Mouse (Mus musculus): ENCODE measurements around the gene St6gal1. TPM values are rescaled to one million over a fixed set of nuclear protein-coding genes. Genes with fewer than 3 reads are reported as not detected.
A peak's percentile ranks its signal among the peaks of the same experiment; 100 is the strongest.

St6gal1 gene
- polyA plus RNA-seq, 1 experiment from 2014 or later: 15.1 TPM

- 93% methylated on average over 3 of the region's 3 CpGs for WGBS
- ATAC-seq: no peak
- H3K4me2 ChIP-seq (ENCODE audit: low read depth, low read length): no peak overlapping the region
- H3K36me3 ChIP-seq (ENCODE audit: control insufficient read depth, insufficient read depth, low read length): no peaks in the 10 kb centered on the region
- no peaks in the 10 kb centered on the region for H3K9me3 ChIP-seq (ENCODE audit: control insufficient read depth, low read length)
- no peak overlapping the region for H3K4me3 ChIP-seq (ENCODE audit: low read length)
- no peak overlapping the region for H3K9ac ChIP-seq (ENCODE audit: low read depth, low read length)
- peaks cover under 1% of the 10 kb centered on the region; the same call in 1 of the 2 replicates for H3K4me1 ChIP-seq (ENCODE audit: control insufficient read depth, insufficient read depth, low read length)
- H3K27ac ChIP-seq (ENCODE audit: low read length): no peak overlapping the region
- H3K27me3 ChIP-seq (replicated peaks; ENCODE audit: control insufficient read depth, insufficient read depth, low read length): no peaks in the 10 kb centered on the region
Observed at GRCm38 (mm10) chr16:23296721-23297120, 72.2 kb downstream of the St6gal1 start.

GRCm38 (mm10) chr16:23298441-23298840 lies 73.9 kb downstream of the St6gal1 start:
- Histone ChIP-seq H3K27ac (ENCODE audit: low read length) (no peak overlapping the region), H3K9ac (ENCODE audit: low read depth, low read length) (no peak overlapping the region), H3K36me3 (ENCODE audit: control insufficient read depth, insufficient read depth, low read length) (no peaks in the 10 kb centered on the region), H3K4me1 (ENCODE audit: control insufficient read depth, insufficient read depth, low read length) (no peaks in the 10 kb centered on the region), H3K9me3 (ENCODE audit: control insufficient read depth, low read length) (no peaks in the 10 kb centered on the region), H3K4me3 (ENCODE audit: low read length) (no peak overlapping the region), H3K4me2 (ENCODE audit: low read depth, low read length) (no peak overlapping the region), H3K27me3 (replicated peaks; ENCODE audit: control insufficient read depth, insufficient read depth, low read length) (no peaks in the 10 kb centered on the region)
- 91% methylated on average over 3 of the region's 3 CpGs for WGBS
- no peak for ATAC-seq

GRCm38 (mm10) chr16:23298911-23299310 lies 74.4 kb downstream of the St6gal1 start:
- WGBS: 98% methylated on average over 3 of the region's 3 CpGs
- Histone ChIP-seq H3K36me3 (ENCODE audit: control insufficient read depth, insufficient read depth, low read length) (no peaks in the 10 kb centered on the region), H3K27ac (ENCODE audit: low read length) (no peak overlapping the region), H3K4me2 (ENCODE audit: low read depth, low read length) (no peak overlapping the region), H3K4me3 (ENCODE audit: low read length) (no peak overlapping the region), H3K4me1 (ENCODE audit: control insufficient read depth, insufficient read depth, low read length) (no peaks in the 10 kb centered on the region), H3K27me3 (replicated peaks; ENCODE audit: control insufficient read depth, insufficient read depth, low read length) (no peaks in the 10 kb centered on the region), H3K9ac (ENCODE audit: low read depth, low read length) (no peak overlapping the region), H3K9me3 (ENCODE audit: control insufficient read depth, low read length) (no peaks in the 10 kb centered on the region)
- ATAC-seq: no peak

GRCm38 (mm10) chr16:23299904-23300740 lies 75.6 kb downstream of the St6gal1 start:
- no peak for ATAC-seq
- no peak overlapping the region for H3K27ac ChIP-seq (ENCODE audit: low read length)
- no peaks in the 10 kb centered on the region for H3K27me3 ChIP-seq (replicated peaks; ENCODE audit: control insufficient read depth, insufficient read depth, low read length)
- no peaks in the 10 kb centered on the region for H3K9me3 ChIP-seq (ENCODE audit: control insufficient read depth, low read length)
- no peaks in the 10 kb centered on the region for H3K36me3 ChIP-seq (ENCODE audit: control insufficient read depth, insufficient read depth, low read length)
- H3K4me3 ChIP-seq (ENCODE audit: low read length): no peak overlapping the region
- H3K9ac ChIP-seq (ENCODE audit: low read depth, low read length): no peak overlapping the region
- H3K4me1 ChIP-seq (ENCODE audit: control insufficient read depth, insufficient read depth, low read length): no peaks in the 10 kb centered on the region
- no peak overlapping the region for H3K4me2 ChIP-seq (ENCODE audit: low read depth, low read length)
- 66% methylated on average over 7 of the region's 7 CpGs for WGBS

- no peak overlapping the region for H3K4me3 ChIP-seq (ENCODE audit: low read length)
- no peak overlapping the region for H3K9ac ChIP-seq (ENCODE audit: low read depth, low read length)
- H3K27me3 ChIP-seq (replicated peaks; ENCODE audit: control insufficient read depth, insufficient read depth, low read length): no peaks in the 10 kb centered on the region
- H3K27ac ChIP-seq (ENCODE audit: low read length): no peak overlapping the region
- no peak for ATAC-seq
- H3K36me3 ChIP-seq (ENCODE audit: control insufficient read depth, insufficient read depth, low read length): no peaks in the 10 kb centered on the region
- WGBS: 89% methylated on average over 7 of the region's 7 CpGs
- H3K4me1 ChIP-seq (ENCODE audit: control insufficient read depth, insufficient read depth, low read length): peaks cover 5% of the 10 kb centered on the region; the same call in 1 of the 2 replicates
- H3K9me3 ChIP-seq (ENCODE audit: control insufficient read depth, low read length): no peaks in the 10 kb centered on the region
- no peak overlapping the region for H3K4me2 ChIP-seq (ENCODE audit: low read depth, low read length)
Observed at GRCm38 (mm10) chr16:23301762-23302161, 77.2 kb downstream of the St6gal1 start.

GRCm38 (mm10) chr16:23305830-23306623 lies 81.5 kb downstream of the St6gal1 start:
- H3K27ac ChIP-seq (ENCODE audit: low read length): peak overlapping the region; percentile 51; the same call in 1 of the 2 replicates
- 50% methylated on average over 10 of the region's 10 CpGs for WGBS

GRCm38 (mm10) chr16:23307142-23307968 lies 82.8 kb downstream of the St6gal1 start:
- no peaks in the 10 kb centered on the region for H3K27me3 ChIP-seq (replicated peaks; ENCODE audit: control insufficient read depth, insufficient read depth, low read length)
- no peaks in the 10 kb centered on the region for H3K9me3 ChIP-seq (ENCODE audit: control insufficient read depth, low read length)
- no peak overlapping the region for H3K4me3 ChIP-seq (ENCODE audit: low read length)
- 60% methylated on average over 12 of the region's 12 CpGs for whole genome bisulfite sequencing
- H3K4me2 ChIP-seq (ENCODE audit: low read depth, low read length): no peak overlapping the region
- H3K27ac ChIP-seq (ENCODE audit: low read length): no peak overlapping the region
- peaks cover 8% of the 10 kb centered on the region for H3K4me1 ChIP-seq (ENCODE audit: control insufficient read depth, insufficient read depth, low read length)
- ATAC-seq: peak; percentile 36; the same call in 1 of the 2 replicates
- no peaks in the 10 kb centered on the region for H3K36me3 ChIP-seq (ENCODE audit: control insufficient read depth, insufficient read depth, low read length)
- H3K9ac ChIP-seq (ENCODE audit: low read depth, low read length): no peak overlapping the region

More at GRCm38 (mm10) chr16:23305830-23306623, 81.5 kb downstream of the St6gal1 start:
- Histone ChIP-seq H3K4me2 (ENCODE audit: low read depth, low read length) (no peak overlapping the region), H3K9ac (ENCODE audit: low read depth, low read length) (no peak overlapping the region), H3K4me3 (ENCODE audit: low read length) (no peak overlapping the region), H3K27me3 (replicated peaks; ENCODE audit: control insufficient read depth, insufficient read depth, low read length) (no peaks in the 10 kb centered on the region), H3K9me3 (ENCODE audit: control insufficient read depth, low read length) (no peaks in the 10 kb centered on the region), H3K36me3 (ENCODE audit: control insufficient read depth, insufficient read depth, low read length) (no peaks in the 10 kb centered on the region), H3K4me1 (ENCODE audit: control insufficient read depth, insufficient read depth, low read length) (peaks cover 8% of the 10 kb centered on the region)
- ATAC-seq: 0 out of 2 replicates have a peak, but pooled peaks have one; percentile 52

- Histone ChIP-seq H3K27ac (ENCODE audit: low read length) (no peak overlapping the region), H3K4me1 (ENCODE audit: control insufficient read depth, insufficient read depth, low read length) (peaks cover 8% of the 10 kb centered on the region), H3K27me3 (replicated peaks; ENCODE audit: control insufficient read depth, insufficient read depth, low read length) (no peaks in the 10 kb centered on the region), H3K9me3 (ENCODE audit: control insufficient read depth, low read length) (no peaks in the 10 kb centered on the region), H3K9ac (ENCODE audit: low read depth, low read length) (no peak overlapping the region), H3K4me2 (ENCODE audit: low read depth, low read length) (no peak overlapping the region), H3K36me3 (ENCODE audit: control insufficient read depth, insufficient read depth, low read length) (no peaks in the 10 kb centered on the region), H3K4me3 (ENCODE audit: low read length) (no peak overlapping the region)
- 67% methylated on average over 4 of the region's 4 CpGs for WGBS
- no peak for ATAC-seq
Observed at GRCm38 (mm10) chr16:23308012-23308554, 83.5 kb downstream of the St6gal1 start.

Measured in intestine, embryonic 16.5 days (tissue).